Mouse (Mus musculus) G1E-ER4 (cell line): ENCODE measurements around the gene Cdyl. TPM values are rescaled to one million over a fixed set of nuclear protein-coding genes. Genes with fewer than 3 reads are reported as not detected.

Experiments used
- GATA1 ChIP-seq: IDR thresholded peaks from one replicate; pipeline ENCODE4 v1.8.0; 2012; ENCODE audit warnings: low read length, inconsistent platforms
- polyA plus RNA-seq: library from polyadenylated mRNA; stranded (reverse); fragments of >175 nt; gene quantifications from 2 replicates; pipeline ENCODE4 v1.2.3, GENCODE M21; 2012

Gene Cdyl
- polyA plus RNA-seq, 1 experiment, result 34.1 TPM

GRCm38 (mm10) chr13:35800270-35800669 lies 140.6 kb downstream of the Cdyl start:
- TF ChIP-seq GATA1, result no peak

DNA sequence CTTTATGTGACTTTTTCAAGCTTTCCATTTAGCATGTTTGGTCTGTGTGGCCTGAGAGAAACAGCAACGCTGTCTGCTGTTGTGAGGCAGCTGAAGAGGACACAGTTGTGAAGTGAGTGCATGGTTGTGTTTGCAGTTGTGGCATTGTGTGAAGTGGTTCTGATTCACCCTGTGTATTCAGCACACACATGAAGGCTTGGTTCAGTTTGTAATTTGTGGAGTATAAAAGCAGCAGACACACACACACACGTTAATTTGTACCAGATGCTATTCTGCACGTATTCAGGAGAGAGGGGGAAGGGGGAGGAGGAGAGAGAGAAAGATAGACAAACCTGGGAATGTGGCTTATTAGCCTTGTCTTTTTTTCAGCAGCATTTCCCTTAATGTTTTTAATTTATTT lies 146.1 kb downstream of the Cdyl start:
- TF ChIP-seq GATA1, result no peak

DNA sequence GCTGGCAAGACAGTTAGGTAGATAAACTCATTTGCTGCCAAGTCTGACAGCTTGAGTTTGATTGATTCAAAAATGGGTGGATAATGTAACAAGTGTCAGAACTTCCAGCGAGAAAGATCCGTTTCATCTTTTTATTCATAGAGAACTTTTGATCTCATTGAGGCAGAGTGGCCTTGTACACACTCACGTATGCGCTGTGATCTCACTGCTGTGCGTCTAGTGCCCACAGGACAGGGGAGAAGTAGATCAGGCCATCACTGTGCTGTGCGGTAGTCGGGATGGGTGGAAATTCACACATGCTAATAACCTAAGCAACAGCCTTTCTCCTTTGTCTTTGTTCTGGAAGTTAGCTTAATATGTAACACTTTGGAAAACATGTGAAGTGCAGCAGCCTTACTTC lies 146.5 kb downstream of the Cdyl start:
- no peak for TF ChIP-seq GATA1

DNA sequence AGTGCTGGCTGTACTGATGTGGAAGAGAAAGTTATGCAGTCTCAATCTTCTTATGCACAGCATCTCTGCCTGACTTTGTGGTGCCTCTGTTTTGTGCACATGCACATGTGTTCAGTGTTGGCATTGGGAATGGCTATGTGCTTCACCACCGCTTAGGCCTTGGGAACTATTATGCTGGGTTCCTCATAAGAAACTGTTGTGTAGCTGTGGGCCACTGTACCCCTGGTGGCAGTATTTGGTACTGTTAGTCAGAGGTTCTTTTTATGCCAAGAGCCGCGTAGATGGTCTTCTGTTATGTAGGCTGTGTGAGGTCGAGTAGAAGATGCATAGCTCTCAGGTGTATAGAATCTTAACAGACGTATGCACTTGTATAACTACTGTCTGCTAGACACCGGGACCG lies 147.4 kb downstream of the Cdyl start:
- TF ChIP-seq GATA1, result no peak

DNA sequence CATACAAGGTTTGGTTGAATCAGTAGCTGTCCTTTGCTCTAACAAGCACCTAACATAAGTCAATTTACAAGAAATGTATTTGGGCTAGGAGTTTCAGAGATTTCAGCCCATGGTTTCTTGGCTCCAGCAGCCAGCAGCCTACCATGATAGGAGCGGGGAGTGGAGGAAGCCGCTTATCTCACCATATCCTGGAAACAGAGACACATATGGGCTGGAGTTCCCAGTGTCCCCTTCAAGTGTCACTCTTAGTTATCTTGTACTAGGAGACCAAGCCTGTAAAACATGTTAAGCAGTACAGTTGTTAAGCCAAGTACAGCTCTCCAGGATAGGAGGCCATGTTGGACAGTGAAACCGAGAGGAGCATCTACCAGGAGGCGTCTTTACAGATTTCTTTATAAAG lies 147.9 kb downstream of the Cdyl start:
- no peak for TF ChIP-seq GATA1

DNA sequence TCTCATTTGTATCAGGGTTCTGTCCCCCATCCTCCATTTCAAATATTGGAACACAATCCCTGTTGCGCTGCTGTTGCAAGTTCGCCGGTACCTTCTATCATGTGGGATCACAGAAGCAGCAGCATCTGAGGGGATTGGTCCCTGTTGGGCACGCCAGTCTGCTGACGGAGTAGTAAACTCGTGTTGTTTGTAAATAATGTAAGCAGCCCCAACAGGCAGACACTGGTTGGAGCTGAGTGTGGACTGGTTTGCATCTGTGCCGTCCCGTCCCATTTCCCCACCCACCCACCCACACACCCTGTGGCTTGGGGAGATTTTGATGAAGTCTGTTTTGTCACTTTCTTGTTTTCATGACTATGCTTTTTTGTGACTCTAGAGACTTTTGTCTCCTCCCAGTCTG lies 148.3 kb downstream of the Cdyl start:
- no peak for TF ChIP-seq GATA1

- TF ChIP-seq GATA1, result no peak
Measured at GRCm38 (mm10) chr13:35809252-35810159, 149.9 kb downstream of the Cdyl start.

DNA sequence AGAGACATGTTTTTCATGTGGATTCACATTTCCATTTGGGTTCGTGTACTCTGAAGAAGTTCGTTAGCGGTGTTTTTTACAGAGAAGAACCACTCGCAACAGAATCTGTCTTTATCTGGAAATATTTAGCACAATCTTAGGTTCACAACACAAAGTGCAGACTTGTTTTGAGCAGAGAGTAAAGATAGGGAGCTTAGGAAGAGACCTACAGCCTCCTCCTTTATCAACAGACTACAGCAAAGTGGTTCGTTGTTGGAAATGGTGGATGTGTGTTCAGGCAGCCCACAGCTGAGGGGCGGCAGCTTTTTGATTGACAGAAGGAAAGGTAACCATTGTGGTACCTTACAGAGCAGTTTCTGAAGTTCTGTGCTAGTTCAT lies 150.5 kb downstream of the Cdyl start:
- TF ChIP-seq GATA1, result no peak

DNA sequence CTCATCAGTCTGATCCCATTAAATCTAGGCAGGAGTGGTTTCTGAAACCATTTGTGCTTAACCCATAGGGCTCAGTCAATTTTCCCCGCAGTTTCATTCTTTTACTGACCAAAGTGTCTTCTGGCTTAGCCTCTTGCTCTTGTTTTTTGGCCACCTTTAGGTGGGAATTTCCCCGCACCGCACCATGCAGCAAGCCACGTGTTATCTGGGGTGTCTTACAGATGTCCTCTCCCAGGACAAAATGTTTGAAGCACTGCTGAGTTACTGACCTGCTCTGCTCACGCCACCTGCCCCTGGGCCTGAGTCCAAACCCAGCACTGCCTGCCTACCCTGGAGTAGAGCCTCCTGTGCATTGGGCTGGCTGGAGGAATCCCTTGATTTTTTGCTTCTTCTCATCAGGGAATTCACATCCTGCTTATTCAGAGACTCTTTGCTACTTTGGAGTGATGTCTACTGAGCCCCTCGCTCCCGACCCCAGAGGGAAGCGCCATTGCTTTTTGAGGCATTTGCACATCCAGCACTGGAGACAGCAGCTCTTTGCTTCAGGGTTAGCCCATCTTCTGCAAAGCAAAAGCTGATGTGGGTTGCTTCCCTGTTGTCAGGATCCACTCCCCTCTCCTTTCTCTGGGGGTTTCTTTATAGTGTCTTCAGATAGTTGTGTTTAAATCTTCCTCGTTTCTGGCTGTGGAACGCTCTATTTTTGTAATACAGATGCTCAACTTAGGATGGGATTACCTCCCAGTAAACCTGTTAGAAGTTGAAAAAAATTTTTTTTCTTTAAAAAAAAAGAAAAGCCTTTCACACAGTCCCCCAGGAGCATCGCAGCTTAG lies 151.9 kb downstream of the Cdyl start:
- TF ChIP-seq GATA1, result no peak

DNA sequence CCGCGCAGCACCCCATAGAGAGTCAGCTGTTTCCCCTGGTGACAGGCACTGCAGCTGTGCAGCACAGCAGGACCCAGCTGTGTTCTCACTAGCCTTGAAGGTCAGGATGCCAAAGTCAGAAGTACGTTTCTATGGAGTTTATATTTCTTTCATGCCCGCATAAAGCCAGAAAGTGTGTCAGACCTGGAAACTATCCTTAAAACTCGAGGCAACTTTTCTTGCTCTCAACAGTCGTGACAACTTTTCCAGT lies 152.5 kb downstream of the Cdyl start:
- TF ChIP-seq GATA1, result no peak

DNA sequence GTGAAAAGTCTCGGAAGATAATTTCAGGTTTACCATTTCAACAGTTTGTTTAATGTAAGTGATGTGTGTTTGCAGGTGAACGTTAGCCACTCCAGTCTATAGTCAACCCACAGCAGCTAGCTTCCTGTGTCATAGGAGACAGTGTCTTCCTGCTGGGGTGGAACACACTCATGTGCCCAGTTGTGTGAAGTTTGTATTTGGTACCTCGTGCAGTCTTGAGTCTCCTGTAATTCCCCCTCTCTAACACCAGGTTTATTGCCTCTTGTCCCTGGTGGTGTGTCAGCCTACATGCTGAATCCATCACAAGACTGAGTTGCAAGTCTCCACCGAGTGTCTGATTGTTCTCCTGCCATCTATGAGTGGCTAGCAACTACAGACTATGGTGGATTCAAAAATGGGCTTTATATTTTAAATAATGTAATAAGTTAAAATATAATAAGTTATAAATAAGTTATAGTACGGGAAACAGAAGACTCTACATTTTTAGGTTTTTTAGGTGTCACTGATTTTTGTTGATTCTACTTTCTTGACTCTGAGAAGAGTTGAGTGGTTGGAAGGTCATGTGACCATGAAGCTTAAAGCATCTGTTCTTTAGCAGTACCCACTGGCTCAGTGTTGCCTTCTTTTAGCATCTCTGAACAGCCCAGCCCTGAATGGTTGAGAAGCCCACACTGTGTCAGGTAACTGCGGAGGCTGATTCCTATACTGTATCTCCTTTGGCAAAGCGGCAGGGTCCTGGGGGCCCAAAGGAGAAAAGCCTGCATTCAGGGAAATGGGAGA lies 153.9 kb downstream of the Cdyl start:
- TF ChIP-seq GATA1, result no peak

- TF ChIP-seq GATA1, result no peak
Measured at GRCm38 (mm10) chr13:35815205-35815726, 155.6 kb downstream of the Cdyl start.

DNA sequence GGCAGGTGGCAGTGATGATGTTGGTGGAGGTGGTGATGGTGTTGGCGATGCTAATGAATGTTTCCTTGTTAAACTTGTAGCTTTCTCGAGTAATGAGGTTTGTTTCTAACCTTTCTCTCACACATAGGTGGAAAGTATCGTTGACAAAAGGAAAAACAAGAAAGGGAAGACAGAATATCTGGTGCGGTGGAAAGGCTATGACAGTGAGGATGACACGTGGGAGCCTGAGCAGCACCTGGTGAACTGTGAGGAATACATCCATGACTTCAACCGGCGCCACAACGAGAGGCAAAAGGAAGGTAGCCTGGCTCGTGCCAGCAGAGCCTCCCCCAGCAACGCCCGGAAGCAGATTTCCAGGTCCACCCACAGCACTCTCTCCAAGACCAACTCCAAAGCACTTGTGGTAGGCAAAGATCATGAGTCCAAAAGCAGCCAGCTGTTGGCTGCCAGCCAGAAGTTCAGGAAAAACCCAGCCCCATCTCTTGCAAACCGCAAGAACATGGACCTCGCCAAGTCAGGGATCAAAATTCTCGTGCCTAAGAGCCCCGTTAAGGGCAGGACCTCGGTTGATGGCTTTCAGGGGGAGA lies 156.2 kb downstream of the Cdyl start:
- no peak for TF ChIP-seq GATA1

DNA sequence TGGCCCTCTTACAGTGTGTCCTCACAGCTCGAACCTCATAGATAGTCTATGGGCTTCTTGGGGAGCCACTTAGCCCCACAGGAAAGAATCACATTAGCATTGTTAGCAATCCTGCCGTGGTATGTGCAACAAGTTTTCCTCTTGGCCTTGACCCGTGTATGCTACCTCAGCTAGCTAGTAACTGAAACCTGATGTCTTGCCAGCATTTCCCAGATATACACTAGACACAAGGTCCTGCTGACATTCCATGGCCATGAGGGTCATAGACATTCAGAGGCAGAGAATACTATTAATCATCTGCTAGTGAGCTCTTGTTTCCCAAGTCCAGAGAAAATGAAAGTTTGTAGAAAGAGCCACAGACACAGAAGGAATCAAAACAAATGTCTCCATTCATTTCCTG lies 158.0 kb downstream of the Cdyl start:
- TF ChIP-seq GATA1, result no peak

DNA sequence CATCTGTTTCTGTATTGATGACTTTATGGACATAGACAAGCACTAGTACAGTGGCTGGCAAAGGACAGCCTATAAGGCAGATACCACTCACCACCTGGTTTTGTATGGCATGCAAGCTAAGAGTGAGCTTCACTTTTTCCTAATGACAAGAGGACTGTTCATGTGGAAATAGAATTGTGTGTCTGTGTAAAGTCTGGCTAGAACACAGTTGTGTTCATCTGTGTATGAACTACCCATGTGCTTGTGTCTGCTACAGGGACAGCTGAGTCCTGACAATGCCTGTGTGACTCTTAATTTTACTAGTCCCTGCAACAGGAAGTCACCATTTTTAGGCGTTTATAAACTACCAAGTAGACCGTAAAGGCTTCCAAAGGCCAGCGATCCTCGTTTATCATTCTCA lies 158.4 kb downstream of the Cdyl start:
- no peak for TF ChIP-seq GATA1
